Mouse (Mus musculus) heart, embryonic 15.5 days (tissue): ENCODE results near the gene Cox8b. TPM values are rescaled to one million over a fixed set of nuclear protein-coding genes. Genes with fewer than 3 reads are reported as not detected.

ENCODE experiments used
- ATAC-seq: fragments of 200-750 bp; cut with Nextera tagmentation; replicated peaks from 2 replicates; pipeline ENCODE4 v1.8.0; 2017; ENCODE audit warnings: low read depth, moderate TSS enrichment; ENCODE audit not compliant: insufficient number of reproducible peaks, insufficient read depth, low FRiP score
- H3K27ac ChIP-seq: fragments of 300-500 bp; sonication (generic); 2 replicates; pipeline ENCODE4 v1.5.1; 2015; ENCODE audit warnings: mild to moderate bottlenecking, inconsistent platforms
- H3K27me3 ChIP-seq: fragments of 300-500 bp; sonication (generic); 2 replicates; pipeline ENCODE4 v1.6.1; 2015; ENCODE audit warnings: inconsistent platforms
- H3K36me3 ChIP-seq: fragments of 300-500 bp; sonication (generic); 2 replicates; pipeline ENCODE4 v1.6.1; 2015; ENCODE audit warnings: mild to moderate bottlenecking, inconsistent platforms
- H3K4me1 ChIP-seq: fragments of 300-500 bp; sonication (generic); replicated peaks from 2 replicates; pipeline ENCODE4 v1.6.1; 2015; ENCODE audit warnings: inconsistent platforms
- H3K4me2 ChIP-seq: fragments of 300-500 bp; sonication (generic); 2 replicates; pipeline ENCODE4 v1.6.1; 2015; ENCODE audit warnings: inconsistent platforms, mild to moderate bottlenecking, moderate library complexity
- H3K4me3 ChIP-seq: fragments of 300-500 bp; sonication (generic); 2 replicates; pipeline ENCODE4 v1.5.1; 2015; ENCODE audit warnings: mild to moderate bottlenecking, inconsistent platforms
- H3K9ac ChIP-seq: fragments of 300-500 bp; sonication (generic); 2 replicates; pipeline ENCODE4 v1.6.1; 2015; ENCODE audit warnings: mild to moderate bottlenecking, inconsistent platforms
- H3K9me3 ChIP-seq: fragments of 300-500 bp; sonication (generic); replicated peaks from 2 replicates; pipeline ENCODE4 v1.6.1; 2016; ENCODE audit warnings: inconsistent platforms
- WGBS: fragments of 180-500 bp; shearing (Covaris S2); methylation state at CpG from one replicate; pipeline ENCODE4 v1.1.7; 2015; ENCODE audit warnings: mixed read lengths; 5-methylcytosine and 5-hydroxymethylcytosine counted together
- polyA plus RNA-seq: library from polyadenylated mRNA; unstranded; fragments of >200 nt; fragmentation: Nextera tagmentation; extraction: Ambion mirVana; gene quantifications from 2 replicates; pipeline ENCODE4 v1.2.1, GENCODE M21; 2015

The Cox8b gene
- 309 and 515 TPM in 2 replicates for polyA plus RNA-seq

DNA sequence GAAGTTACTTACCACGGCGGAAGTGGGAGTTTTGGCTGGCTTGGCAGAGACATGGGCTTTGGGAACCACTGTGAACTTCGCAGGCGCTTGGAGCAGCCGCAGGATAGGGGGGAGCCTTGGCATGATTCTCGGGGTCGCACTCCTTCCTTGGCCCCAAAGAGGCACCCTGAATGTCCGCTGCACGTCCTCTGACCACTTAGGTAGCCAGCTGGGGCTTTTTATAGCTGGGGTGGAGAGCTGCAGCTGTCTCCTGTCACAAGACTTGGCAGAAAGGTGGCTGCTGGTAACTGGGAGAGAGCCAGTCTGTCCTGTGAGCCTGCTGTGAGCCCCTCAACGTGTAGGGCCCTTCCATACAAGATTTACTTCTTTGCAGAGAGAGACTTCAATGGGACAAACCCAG, at the start of gene Cox8b:
TSS of gene Cox8b (minus strand) at position 227 of the 400 bp plus-strand sequence.
- no peak; the same call in 1 of the 2 replicates for ATAC-seq
- WGBS: 40% methylated on average over 10 of the region's 10 CpGs
- peak within 1 kb of the TSS; percentile 85 for H3K27ac ChIP-seq

GRCm38 (mm10) chr7:140949255-140949654, 49.0 kb upstream of the Cox8b start:
- WGBS: 82% methylated on average over 6 of the region's 6 CpGs
- H3K27me3 ChIP-seq: no peaks in the 10 kb centered on the region
- H3K36me3 ChIP-seq: peaks cover 12% of the 10 kb centered on the region; the same call in 1 of the 2 replicates
- no peaks in the 10 kb centered on the region for H3K9me3 ChIP-seq
- no peak overlapping the region for H3K4me2 ChIP-seq
- no peak overlapping the region for H3K4me3 ChIP-seq
- no peak overlapping the region for H3K9ac ChIP-seq
- H3K27ac ChIP-seq: no peak overlapping the region
- no peak for ATAC-seq
- peaks cover 58% of the 10 kb centered on the region for H3K4me1 ChIP-seq

More for the DNA sequence above, at the start of gene Cox8b:
- peaks cover 34% of the 10 kb centered on the region for H3K36me3 ChIP-seq
- peak within 1 kb of the TSS; percentile 57 for H3K9ac ChIP-seq
- peak within 1 kb of the TSS; percentile 45 for H3K4me3 ChIP-seq
- H3K4me2 ChIP-seq: peak within 1 kb of the TSS; percentile 63
- H3K4me1 ChIP-seq: peaks cover 23% of the 10 kb centered on the region
- H3K27me3 ChIP-seq: no peaks in the 10 kb centered on the region
- H3K9me3 ChIP-seq: no peaks in the 10 kb centered on the region

- Histone ChIP-seq H3K36me3 (peaks cover 12% of the 10 kb centered on the region; the same call in 1 of the 2 replicates), H3K27ac (peak overlapping the region; percentile 70), H3K4me1 (peaks cover 49% of the 10 kb centered on the region), H3K4me2 (no peak overlapping the region), H3K27me3 (no peaks in the 10 kb centered on the region), H3K9me3 (no peaks in the 10 kb centered on the region), H3K4me3 (no peak overlapping the region), H3K9ac (no peak overlapping the region)
- 30% methylated on average over 8 of the region's 8 CpGs for WGBS
- no peak for ATAC-seq
Observed at GRCm38 (mm10) chr7:140948161-140948560, 47.9 kb upstream of the Cox8b start.

GRCm38 (mm10) chr7:140946980-140947379, 46.7 kb upstream of the Cox8b start:
- no peak overlapping the region for H3K9ac ChIP-seq
- ATAC-seq: peak; percentile 41

DNA sequence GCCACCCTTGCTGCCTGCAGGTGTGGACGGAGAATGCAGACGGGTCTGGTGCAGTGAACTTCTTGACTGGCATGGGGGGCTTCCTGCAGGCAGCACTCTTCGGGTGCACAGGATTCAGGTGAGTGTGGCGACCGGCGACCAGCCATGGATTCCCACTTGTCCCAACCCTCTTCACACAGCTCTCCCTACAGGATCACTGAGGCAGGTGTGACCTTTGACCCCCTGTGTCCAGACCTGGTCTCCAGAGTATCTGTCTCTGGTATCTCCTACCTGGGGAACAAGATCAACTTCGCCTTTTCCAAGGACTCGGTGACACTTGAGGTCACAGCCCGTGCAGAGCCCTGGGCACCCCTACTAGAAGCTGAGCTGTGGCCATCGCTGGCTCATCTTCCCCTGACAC, 46.1 kb upstream of the Cox8b start:
- H3K27me3 ChIP-seq: no peaks in the 10 kb centered on the region
- WGBS: 85% methylated on average over 10 of the region's 10 CpGs
- no peak for ATAC-seq
- H3K4me1 ChIP-seq: peaks cover 50% of the 10 kb centered on the region
- no peak overlapping the region for H3K9ac ChIP-seq
- H3K27ac ChIP-seq: peak overlapping the region; percentile 70
- H3K4me3 ChIP-seq: no peak overlapping the region
- H3K9me3 ChIP-seq: no peaks in the 10 kb centered on the region
- H3K4me2 ChIP-seq: no peak overlapping the region
- H3K36me3 ChIP-seq: peaks cover 12% of the 10 kb centered on the region; the same call in 1 of the 2 replicates

More at GRCm38 (mm10) chr7:140946980-140947379, 46.7 kb upstream of the Cox8b start:
- Histone ChIP-seq H3K27ac (peak overlapping the region; percentile 70), H3K9me3 (no peaks in the 10 kb centered on the region), H3K27me3 (no peaks in the 10 kb centered on the region), H3K4me1 (peaks cover 54% of the 10 kb centered on the region), H3K4me2 (no peak overlapping the region), H3K36me3 (peaks cover 12% of the 10 kb centered on the region; the same call in 1 of the 2 replicates), H3K4me3 (no peak overlapping the region)
- 36% methylated on average over 7 of the region's 7 CpGs for WGBS

GRCm38 (mm10) chr7:140945247-140945646, 45.0 kb upstream of the Cox8b start:
- Histone ChIP-seq H3K9ac (no peak overlapping the region), H3K27ac (no peak overlapping the region), H3K27me3 (no peaks in the 10 kb centered on the region), H3K4me3 (no peak overlapping the region), H3K36me3 (peaks cover 12% of the 10 kb centered on the region; the same call in 1 of the 2 replicates), H3K4me1 (peaks cover 44% of the 10 kb centered on the region), H3K9me3 (no peaks in the 10 kb centered on the region), H3K4me2 (no peak overlapping the region)
- ATAC-seq: no peak
- WGBS: 90% methylated on average over 5 of the region's 5 CpGs

GRCm38 (mm10) chr7:140944236-140944635, 44.0 kb upstream of the Cox8b start:
- no peak overlapping the region for H3K4me3 ChIP-seq
- H3K4me2 ChIP-seq: no peak overlapping the region
- ATAC-seq: no peak
- no peak overlapping the region for H3K9ac ChIP-seq
- peaks cover 46% of the 10 kb centered on the region for H3K4me1 ChIP-seq
- no peaks in the 10 kb centered on the region for H3K9me3 ChIP-seq
- no peaks in the 10 kb centered on the region for H3K27me3 ChIP-seq
- H3K27ac ChIP-seq: no peak overlapping the region
- WGBS: 76% methylated on average over 7 of the region's 7 CpGs
- peaks cover 12% of the 10 kb centered on the region; the same call in 1 of the 2 replicates for H3K36me3 ChIP-seq

GRCm38 (mm10) chr7:140943356-140943755, 43.1 kb upstream of the Cox8b start:
- H3K27me3 ChIP-seq: no peaks in the 10 kb centered on the region
- H3K36me3 ChIP-seq: peaks cover 12% of the 10 kb centered on the region; the same call in 1 of the 2 replicates
- H3K9ac ChIP-seq: no peak overlapping the region
- ATAC-seq: no peak
- H3K27ac ChIP-seq: no peak overlapping the region
- H3K4me2 ChIP-seq: no peak overlapping the region
- no peaks in the 10 kb centered on the region for H3K9me3 ChIP-seq
- peaks cover 46% of the 10 kb centered on the region for H3K4me1 ChIP-seq
- H3K4me3 ChIP-seq: no peak overlapping the region
- 74% methylated on average over 4 of the region's 4 CpGs for WGBS

DNA sequence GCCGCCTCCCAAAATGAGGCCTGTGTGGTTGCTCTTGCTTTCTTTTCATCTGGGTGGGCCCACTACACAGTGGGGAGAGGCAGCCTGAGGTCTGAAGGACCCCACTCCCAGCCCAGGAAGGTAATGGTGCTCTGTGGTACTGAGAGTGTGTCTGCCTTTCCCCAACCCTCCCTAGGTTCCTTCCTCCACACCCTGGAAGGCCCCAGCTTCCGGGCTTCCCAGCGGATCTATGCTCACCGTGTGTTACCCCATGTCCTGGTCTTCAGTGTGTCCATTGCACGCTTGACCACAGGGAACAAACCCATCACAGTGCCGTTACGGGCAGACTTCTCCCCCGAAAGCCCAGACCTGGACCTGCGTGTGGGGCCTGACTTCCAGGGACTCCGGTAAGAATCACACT, 42.6 kb upstream of the Cox8b start:
- H3K9me3 ChIP-seq: no peaks in the 10 kb centered on the region
- peak overlapping the region; percentile 90 for H3K27ac ChIP-seq
- 89% methylated on average over 10 of the region's 10 CpGs for WGBS
- no peak overlapping the region for H3K4me3 ChIP-seq
- no peaks in the 10 kb centered on the region for H3K27me3 ChIP-seq
- no peak overlapping the region for H3K9ac ChIP-seq
- ATAC-seq: no peak
- H3K4me1 ChIP-seq: peaks cover 40% of the 10 kb centered on the region
- H3K36me3 ChIP-seq: peaks cover 12% of the 10 kb centered on the region; the same call in 1 of the 2 replicates
- H3K4me2 ChIP-seq: no peak overlapping the region; the same call in 1 of the 2 replicates

GRCm38 (mm10) chr7:140942341-140942740, 42.1 kb upstream of the Cox8b start:
- H3K4me2 ChIP-seq: peak overlapping the region; percentile 69
- 59% methylated on average over 9 of the region's 9 CpGs for WGBS
- ATAC-seq: no peak
- H3K4me3 ChIP-seq: peak overlapping the region; percentile 64
- peak overlapping the region; percentile 74 for H3K9ac ChIP-seq
- no peaks in the 10 kb centered on the region for H3K27me3 ChIP-seq
- H3K36me3 ChIP-seq: peaks cover 12% of the 10 kb centered on the region; the same call in 1 of the 2 replicates
- no peaks in the 10 kb centered on the region for H3K9me3 ChIP-seq
- peak overlapping the region; percentile 90 for H3K27ac ChIP-seq
- H3K4me1 ChIP-seq: peaks cover 37% of the 10 kb centered on the region

DNA sequence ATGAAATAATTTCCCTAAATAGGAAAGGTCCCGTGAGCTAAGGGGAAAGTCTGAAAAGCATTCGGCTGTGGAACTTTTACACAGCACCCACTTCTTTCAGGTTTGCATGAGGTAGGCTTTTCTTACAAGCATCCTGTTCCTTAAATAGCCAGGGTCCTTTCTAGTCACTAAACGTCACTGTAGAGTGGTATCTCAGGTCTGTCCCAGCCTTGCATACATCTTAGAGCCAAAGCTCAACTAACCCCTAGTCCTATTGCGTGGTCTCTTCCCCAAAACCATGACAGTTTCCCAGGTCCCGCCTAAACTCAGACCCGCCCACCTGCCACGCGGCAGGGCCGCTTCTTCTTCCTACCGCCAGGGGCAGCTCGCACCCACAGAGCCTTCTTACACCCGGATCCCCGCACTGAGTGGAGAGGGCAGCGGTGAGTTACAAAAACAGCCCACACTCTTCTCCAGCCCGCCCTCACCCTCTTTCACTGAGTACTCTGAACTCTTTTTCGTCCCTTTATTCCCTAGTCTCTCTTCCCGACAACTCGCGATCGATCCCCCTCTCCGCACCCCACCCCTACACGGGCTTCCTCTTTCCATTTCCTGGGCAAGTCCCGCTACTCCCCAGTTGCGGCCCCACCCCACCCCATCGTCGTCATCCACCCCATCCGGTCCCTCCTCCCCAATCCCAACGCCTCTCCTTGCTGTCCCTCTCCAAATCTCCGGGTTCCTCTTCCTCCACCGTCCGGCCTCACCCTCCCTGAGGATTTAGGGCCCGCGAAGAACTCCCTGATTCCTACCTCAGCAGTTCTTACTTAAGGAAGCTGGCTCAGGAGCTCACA, 41.2 kb upstream of the Cox8b start, which contains the start of gene Pgghg:
TSS of gene Pgghg (plus strand) at position 170 of the 830 bp plus-strand sequence.
- peak within 1 kb of the TSS; percentile 69 for H3K4me2 ChIP-seq
- ATAC-seq: peak; percentile 88
- peaks cover 28% of the 10 kb centered on the region for H3K4me1 ChIP-seq
- peaks cover 9% of the 10 kb centered on the region; the same call in 1 of the 2 replicates for H3K36me3 ChIP-seq
- 2% methylated on average over 33 of the region's 33 CpGs for whole genome bisulfite sequencing
- peak within 1 kb of the TSS; percentile 90 for H3K27ac ChIP-seq
- peak within 1 kb of the TSS; percentile 74 for H3K9ac ChIP-seq
- H3K27me3 ChIP-seq: peaks cover 3% of the 10 kb centered on the region; the same call in 1 of the 2 replicates
- H3K9me3 ChIP-seq: no peaks in the 10 kb centered on the region
- peak within 1 kb of the TSS; percentile 64 for H3K4me3 ChIP-seq
